Mouse (Mus musculus): ENCODE measurements around the gene Rgl1. TPM values are rescaled to one million over a fixed set of nuclear protein-coding genes. Genes with fewer than 3 reads are reported as not detected.
A peak's percentile ranks its signal among the peaks of the same experiment; 100 is the strongest.

Gene Rgl1
- total RNA-seq, 1 experiment from 2014 or later, result 12.6 TPM

DNA sequence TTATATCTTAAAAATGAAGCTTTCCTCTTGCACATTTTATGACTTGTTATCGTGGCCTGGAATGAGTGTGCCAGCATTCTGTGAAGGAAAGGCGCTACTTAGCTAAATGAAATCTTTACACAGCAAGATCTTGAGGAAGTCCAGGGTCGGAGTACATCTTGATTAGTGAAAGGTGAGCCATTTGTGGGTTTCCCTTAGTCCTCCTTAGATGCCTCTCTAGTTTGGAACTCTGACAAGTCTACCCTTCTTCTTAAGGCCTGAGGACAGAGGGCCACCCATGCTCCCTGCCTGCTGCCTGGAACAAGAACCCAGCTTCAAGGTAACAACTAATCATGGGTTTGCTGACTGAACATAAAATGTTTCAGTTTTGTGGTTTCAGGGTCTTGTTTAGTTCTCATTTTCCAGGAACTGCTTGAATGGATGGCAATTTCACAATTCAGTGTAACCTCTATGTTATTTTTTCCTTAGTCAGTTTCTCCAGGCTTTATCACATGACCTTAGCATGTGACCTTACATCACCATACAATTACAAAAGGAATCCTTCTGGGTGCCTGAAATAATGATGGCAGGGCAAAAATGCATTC is 225.8 kb downstream of the Rgl1 start:
- no peak for ATAC-seq (ENCODE audit: extremely low read depth, insufficient number of reproducible peaks, low FRiP score, poor library complexity, severe bottlenecking)

DNA sequence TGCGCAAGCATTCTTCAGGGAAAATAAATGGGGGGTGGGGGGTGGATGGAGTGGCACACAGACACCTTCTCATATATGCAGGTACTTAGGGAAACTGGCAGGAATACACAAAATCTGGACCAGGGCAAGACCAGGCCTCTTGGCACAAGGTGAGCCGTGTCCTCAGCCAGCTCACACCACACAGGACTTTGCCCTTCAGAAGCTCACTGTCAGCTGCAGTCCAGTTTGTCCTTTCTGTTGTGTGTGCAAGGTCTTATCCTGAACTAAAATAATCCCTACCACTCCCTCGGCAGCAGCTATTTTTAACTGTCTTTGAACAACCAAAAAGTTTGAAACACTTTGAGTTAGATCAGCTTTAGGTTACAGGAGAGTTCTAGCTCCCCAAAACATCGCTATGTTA is 227.3 kb downstream of the Rgl1 start:
- no peak for ATAC-seq (ENCODE audit: extremely low read depth, insufficient number of reproducible peaks, low FRiP score, poor library complexity, severe bottlenecking)

DNA sequence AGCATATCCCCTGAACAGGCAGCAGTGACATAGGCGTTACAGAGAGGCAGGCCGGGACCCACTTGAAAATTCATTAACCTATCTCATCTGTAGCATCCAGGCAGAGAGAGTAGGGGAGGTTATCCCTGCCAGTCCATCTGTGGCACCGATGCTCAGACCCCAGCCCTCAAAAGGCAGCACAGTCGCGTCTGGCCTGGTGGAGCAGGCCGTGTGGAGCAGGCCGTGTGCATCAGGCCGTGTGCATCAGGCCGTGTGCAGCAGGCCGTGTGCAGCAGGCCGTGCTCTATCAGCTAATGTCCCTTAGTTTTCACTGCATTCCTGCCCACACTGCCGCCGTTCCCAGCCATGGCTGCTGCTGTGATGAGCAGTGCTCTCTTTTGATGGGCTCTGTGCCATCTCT is 229.0 kb downstream of the Rgl1 start:
- no peak for ATAC-seq (ENCODE audit: extremely low read depth, insufficient number of reproducible peaks, low FRiP score, poor library complexity, severe bottlenecking)

DNA sequence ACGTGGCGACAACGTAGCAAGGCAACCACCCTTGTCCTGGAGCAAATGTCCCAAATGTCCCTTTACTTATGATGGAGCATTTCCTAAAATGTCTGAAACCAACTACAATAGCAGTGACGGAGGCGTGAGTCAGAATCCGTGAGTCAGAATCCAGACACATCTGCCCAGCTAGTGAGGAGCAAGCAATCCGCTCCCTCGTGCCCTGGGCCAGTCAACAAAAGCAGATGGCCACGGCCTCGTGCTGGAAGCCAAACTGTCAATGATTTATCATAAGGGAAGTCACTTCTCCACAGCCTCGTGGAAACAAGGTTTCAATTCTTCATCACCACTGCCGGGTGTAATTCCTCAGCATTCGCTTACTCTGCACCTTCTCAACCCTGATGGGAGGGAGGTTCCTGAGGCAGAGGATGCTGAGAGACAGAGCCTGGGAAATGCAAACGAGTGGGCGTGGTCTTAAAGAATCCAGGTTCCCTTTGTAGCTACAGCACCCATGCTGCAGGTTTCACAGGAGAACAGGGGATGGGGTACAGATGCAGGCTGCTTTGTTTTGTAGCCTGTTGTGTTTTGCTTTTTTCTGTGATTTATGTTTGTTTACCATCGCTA is 229.6 kb downstream of the Rgl1 start:
- ATAC-seq (ENCODE audit: extremely low read depth, insufficient number of reproducible peaks, low FRiP score, poor library complexity, severe bottlenecking), result no peak

DNA sequence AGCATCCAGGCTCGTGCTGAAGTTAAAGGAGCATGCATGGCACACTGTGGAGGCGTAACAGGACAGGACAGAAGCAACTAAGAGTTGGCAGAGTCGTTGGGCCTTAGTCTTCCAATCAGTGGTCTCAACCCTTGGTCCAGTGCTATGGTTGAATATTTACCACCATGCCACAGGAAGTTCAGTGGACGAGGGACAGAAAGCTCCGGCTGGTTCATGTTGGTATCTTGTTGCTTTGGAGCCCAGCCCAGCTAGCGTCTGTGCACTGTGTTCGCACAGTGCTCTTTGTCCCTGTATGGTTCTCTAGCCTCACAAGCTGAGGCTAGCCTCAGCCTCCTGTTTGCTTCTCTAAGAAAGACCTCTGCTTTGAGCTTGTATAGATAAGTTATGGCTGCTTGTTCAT is 231.6 kb downstream of the Rgl1 start:
- no peak for ATAC-seq (ENCODE audit: extremely low read depth, insufficient number of reproducible peaks, low FRiP score, poor library complexity, severe bottlenecking)

DNA sequence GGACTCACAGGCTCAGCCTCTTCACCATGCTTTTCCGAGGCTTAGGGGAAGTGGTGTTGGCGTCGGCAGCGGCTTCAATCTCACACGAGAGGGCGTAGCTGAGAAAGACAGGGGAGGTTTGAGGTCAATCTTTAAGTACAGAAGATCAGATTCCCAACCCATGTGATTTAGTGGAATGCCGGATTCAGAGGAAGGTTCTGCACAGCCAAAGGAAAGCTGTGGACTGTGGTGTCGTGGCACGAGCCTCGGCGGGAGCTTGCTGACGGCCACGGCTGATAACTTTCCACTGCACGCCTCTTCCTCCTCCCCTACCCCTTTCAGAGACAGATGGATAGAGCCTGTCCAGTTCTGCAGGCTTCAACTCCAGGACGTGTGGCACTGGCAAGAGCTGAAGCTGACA is 234.7 kb downstream of the Rgl1 start:
- no peak for ATAC-seq (ENCODE audit: extremely low read depth, insufficient number of reproducible peaks, low FRiP score, poor library complexity, severe bottlenecking)

DNA sequence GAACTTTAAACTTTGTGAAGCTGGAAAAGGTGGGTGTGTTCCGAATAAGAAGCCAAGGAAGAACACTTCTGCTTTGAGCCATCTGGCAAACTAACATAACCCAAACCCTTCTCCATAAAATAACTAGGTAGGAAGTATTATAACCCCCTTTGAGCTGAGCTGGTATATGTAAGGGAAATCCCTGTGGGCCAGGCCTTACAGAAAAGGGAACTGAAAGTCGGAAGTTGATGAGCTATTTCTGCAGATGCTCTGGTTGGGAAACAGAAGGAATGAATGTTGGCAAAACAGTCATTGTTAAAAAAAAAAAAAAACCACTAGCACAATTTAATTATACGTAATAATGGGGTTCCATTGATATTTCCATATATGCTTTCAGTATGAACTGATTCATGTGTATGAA is 237.4 kb downstream of the Rgl1 start:
- ATAC-seq (ENCODE audit: extremely low read depth, insufficient number of reproducible peaks, low FRiP score, poor library complexity, severe bottlenecking), result 0 out of 2 replicates have a peak, but pooled peaks have one; percentile 37

DNA sequence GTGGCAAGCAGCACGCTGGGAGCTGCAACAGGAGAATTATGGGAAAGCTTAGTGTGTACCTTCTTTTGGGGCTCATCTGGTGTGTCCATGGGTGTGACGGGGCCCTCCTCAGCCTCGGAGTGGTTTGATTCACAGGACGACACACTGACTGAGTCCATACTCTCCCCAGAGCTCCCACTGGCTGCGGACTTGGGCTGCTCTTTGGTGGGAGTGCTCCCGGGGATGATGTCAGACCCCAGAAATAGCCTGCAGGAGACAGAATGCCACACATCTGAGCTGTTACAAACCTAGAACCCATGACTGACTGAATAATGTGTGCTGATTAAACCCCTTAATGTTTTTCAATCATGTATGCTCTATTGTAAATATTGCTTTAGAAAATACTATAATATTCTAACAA is 237.9 kb downstream of the Rgl1 start:
- no peak for ATAC-seq (ENCODE audit: extremely low read depth, insufficient number of reproducible peaks, low FRiP score, poor library complexity, severe bottlenecking)

DNA sequence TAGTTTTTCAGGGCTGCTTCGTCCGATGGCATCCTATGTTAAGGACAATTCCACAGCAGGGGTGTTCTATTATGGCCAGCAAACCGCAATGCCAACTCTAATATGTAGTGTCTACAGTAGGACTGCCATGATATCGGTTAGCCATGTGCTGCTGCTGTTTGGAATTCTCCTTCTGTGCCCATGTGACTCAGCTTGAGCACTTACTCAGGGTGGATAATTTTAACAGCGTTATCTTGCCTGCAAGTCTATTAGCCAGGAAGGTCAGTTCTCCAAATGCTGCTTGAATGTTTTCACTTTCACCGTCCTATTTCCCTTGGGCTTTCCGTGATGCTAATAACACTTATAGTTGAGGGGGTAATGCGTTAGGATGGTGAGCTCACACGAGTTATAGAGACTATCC is 240.0 kb downstream of the Rgl1 start:
- ATAC-seq (ENCODE audit: extremely low read depth, insufficient number of reproducible peaks, low FRiP score, poor library complexity, severe bottlenecking), result no peak

DNA sequence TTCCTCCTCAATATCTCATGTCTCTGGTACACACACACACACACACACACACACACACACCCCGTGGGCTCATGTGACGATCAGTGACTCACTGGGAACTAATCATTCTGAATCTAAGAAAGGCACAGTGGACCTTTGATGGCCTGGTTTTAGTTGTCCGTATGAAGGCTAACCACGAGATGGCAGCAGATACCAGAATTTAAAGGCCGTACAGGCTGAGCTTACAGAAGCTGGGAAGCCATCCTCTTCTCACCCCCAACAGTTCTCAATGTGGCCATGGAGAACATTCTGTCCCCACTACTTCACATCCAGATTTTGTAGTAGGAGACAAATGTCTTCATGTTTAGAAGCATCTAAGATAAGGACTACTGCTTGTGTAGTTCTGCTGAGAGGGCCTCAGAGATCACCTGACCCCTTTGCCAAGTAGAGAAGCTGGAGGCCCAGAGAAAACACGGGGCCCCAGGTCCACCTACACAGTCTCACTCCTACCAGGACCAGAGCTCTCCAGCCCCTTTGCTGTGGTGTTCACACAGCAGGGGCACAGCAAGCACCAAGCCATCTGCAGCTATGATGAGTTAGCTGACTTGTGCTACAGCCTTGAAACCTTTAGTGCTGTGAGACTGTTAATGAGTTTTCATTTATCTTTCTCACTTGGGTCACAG is 241.0 kb downstream of the Rgl1 start:
- peak; percentile 76 for ATAC-seq (ENCODE audit: extremely low read depth, insufficient number of reproducible peaks, low FRiP score, poor library complexity, severe bottlenecking)

DNA sequence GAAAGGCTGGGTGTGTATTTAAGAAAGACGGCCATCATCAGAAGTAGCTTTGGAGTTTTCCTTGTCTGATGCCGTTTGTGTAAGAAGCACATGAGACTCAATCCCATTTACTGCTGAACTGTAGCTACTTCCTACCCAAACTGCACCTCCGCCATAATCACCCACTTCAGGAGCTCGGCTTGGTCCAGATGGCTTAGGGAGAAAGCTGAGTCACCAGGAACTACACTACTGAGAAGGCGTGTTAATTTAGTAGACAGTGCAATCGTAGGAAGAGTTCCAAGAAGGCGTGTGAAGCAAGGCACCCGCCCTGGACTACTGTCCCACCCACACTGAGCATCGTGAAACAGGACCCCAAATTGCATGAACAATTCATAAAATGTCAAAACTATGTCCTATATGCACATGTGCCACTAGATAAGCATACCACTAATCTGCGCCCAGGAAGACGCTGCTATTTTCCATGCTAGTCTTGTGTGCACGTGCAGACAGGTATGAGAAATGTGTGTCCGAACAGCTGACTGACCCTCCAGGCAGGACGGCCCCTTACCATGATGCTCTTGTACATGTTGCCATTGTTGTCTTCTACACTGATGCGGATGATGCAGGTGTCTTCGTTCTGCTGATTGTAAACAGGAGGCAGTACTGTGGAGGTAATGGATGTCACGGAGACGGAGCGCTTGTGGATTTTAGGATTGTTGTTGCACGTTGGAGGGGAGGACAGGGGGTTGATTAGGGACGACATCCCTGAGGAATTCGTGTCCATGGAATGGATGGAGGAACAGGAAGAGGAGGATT is 241.9 kb downstream of the Rgl1 start:
- ATAC-seq (ENCODE audit: extremely low read depth, insufficient number of reproducible peaks, low FRiP score, poor library complexity, severe bottlenecking), result no peak

DNA sequence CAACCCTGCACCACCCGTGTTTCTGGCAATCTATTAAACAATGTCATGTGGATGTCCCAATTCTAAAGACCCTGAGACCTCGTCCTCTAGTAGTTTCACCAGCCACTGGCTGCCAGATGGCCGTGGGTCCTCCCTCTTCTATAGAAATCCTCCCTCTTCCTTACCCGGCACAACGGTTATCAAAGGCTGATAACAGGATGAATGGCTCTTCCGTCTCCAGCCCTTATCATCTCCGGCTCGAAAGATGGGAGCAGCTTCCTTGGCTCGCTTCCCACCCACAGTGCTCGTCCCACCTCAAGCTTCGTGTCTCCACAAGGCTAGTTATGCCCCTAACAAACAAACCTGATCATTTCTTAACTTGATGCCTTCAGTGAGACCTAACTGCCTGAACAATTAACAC is 242.9 kb downstream of the Rgl1 start:
- ATAC-seq (ENCODE audit: extremely low read depth, insufficient number of reproducible peaks, low FRiP score, poor library complexity, severe bottlenecking), result no peak

DNA sequence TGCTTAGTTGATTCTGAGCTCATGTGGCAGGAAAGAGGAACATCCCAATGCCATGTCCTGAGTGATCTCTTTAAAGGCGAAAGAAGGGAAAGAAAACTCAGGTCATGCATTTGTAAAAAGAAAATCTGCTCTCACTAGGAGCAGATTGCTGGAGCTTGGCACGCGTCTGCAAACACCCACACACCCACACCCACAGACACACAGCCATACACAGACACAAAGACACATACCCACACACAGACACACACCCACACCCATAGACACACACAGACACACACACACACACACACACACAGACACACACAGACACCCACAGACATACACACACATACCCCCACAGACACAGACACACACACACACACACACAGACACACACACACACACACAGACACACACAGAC is 243.9 kb downstream of the Rgl1 start:
- ATAC-seq (ENCODE audit: extremely low read depth, insufficient number of reproducible peaks, low FRiP score, poor library complexity, severe bottlenecking), result no peak

DNA sequence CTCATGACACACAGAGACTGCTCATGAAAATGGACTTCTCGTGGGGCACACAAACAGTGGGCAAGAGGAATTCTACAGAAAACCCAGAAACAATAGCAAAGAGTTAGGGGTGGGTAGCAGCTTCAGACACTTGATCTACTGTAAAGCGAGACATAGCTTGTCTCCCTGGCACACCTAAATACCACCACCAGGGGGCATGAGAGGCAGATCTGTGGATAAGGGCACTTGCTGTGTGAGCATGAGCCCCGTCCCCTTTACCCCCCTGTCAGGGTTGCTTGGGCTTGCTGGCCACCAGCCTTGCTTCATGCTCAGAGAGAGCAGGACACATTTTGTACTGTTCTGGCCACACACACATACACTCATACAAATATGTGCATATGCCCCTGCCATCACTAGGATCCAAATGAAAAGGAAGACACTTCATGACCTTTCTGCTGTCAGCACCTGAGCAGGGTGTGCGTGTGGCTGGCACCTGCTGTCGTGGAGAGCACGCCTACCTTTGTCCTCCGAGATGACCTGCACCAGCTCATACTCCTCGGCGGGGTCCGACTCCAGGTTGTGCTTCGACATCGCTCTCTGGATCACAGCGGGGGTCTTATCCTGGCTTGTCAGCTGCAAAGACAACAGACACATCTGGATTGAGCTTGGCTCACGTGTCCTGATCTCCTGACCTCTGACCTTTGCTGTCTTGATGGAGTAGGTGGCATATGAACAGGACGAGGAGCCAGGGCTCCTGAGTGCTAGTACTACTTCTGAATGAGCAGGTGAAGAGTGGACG is 245.2 kb downstream of the Rgl1 start:
- peak; percentile 31; the same call in 1 of the 2 replicates for ATAC-seq (ENCODE audit: extremely low read depth, insufficient number of reproducible peaks, low FRiP score, poor library complexity, severe bottlenecking)

DNA sequence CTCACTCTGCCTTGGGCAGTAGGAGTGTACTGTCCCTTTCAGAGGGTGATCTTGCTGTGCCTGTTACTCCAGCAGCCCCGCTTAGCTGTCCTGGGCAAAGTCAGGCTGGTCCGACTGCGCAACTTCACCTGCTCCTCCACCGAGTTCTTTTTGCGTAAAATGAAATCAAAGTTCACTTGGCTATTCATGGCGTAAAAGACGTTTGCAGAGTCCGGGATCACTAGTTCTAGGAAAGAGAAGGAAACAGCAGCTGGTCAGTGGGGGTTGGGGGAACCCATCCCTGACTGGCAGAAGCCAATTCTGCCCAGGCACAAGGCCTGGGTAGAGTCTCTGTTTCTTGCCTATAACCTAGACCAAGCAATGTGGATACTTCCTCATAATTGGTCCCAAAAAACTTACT is 247.2 kb downstream of the Rgl1 start:
- no peak for ATAC-seq (ENCODE audit: extremely low read depth, insufficient number of reproducible peaks, low FRiP score, poor library complexity, severe bottlenecking)

DNA sequence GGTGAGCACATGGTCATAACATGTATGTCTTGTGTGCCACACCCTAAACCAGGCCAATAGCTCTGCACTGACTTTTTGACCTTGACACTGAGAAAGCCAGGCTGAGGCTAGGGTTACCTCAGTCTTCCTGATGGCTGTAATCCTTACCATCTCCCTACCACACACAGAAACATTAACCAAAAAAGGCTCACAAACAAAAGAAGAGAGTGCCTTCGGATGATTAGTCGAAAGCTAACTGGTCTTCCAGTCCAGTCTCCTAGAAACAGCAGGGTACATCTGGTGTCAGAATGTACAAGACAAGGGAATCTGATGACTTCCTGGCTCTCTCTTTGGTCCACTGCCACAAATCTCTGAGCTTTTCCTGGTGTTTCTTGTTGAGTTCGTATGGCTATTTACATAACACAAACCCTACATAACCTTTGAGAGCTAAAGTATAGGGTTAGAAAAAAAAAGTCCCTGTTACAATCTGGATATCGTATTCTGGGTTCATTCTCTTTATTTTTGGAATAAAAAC is 249.0 kb downstream of the Rgl1 start:
- no peak for ATAC-seq (ENCODE audit: extremely low read depth, insufficient number of reproducible peaks, low FRiP score, poor library complexity, severe bottlenecking)

DNA sequence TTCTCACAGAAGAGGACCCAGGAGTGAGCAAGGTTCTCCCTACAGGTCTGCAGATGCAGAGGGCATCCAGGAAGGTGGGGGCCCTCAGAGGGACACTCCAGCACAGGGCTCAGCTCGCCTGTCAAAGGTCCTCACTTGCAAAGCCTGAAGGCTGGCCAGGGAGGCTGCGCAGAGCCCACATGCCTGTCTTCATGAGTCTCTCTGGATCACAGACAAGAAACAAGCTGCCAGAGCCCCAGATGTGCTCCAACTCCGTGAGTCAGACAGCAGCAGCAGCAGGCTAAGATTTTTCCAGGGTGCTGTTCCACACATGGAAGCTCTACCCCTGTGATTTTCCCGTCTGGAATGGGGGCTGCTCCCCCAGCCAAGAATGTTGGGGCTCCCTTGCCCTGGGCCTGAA is 251.9 kb downstream of the Rgl1 start:
- no peak for ATAC-seq (ENCODE audit: extremely low read depth, insufficient number of reproducible peaks, low FRiP score, poor library complexity, severe bottlenecking)

DNA sequence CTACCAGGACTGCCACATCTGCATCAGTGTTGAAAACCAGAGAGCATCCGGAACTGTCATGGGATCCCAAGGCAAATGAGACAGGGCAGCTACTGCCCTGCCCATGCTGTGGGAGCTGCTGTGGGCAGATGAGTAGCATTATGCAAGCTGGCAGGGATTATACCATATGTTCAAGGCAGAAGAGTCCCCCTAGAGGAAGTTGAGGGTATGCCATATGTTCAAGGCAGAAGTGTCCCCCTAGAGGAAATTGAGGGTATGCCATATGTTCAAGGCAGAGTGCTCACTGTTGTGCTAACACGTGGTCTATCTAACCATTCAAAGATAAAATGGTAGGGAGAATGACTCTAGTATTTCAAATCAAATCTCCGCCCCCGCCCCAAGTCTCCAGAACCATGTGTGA is 254.9 kb downstream of the Rgl1 start:
- ATAC-seq (ENCODE audit: extremely low read depth, insufficient number of reproducible peaks, low FRiP score, poor library complexity, severe bottlenecking), result peak; percentile 73; the same call in 1 of the 2 replicates

Data from neutrophil, adult 5-6 weeks (primary cell).